Mouse (Mus musculus) cerebellum, adult 2 months (tissue): ENCODE results near the gene Nckap5l. TPM values are rescaled to one million over a fixed set of nuclear protein-coding genes. Genes with fewer than 3 reads are reported as not detected.
"Not testable (repeated sequence)": the region's sequence is repeated elsewhere in the genome, so short reads cannot be mapped to it uniquely, and the experiment has no call there.

ENCODE experiments used
- DNase-seq, 2 experiments: peaks; one replicate each; pipeline ENCODE4 v3.0.0; 2021
- H3K27ac ChIP-seq: fragments of 200-500 bp; 2 replicates; pipeline ENCODE4 v1.5.1; 2012; ENCODE audit warnings: low read length, control low read depth, inconsistent platforms; ENCODE audit not compliant: insufficient read depth
- H3K27me3 ChIP-seq: fragments of 200-500 bp; 2 replicates; pipeline ENCODE4 v1.6.1; 2012; ENCODE audit warnings: inconsistent platforms, mild to moderate bottlenecking, low read length, moderate library complexity; ENCODE audit not compliant: control insufficient read depth, insufficient read depth
- H3K4me1 ChIP-seq: fragments of 200-500 bp; 2 replicates; pipeline ENCODE4 v1.6.1; 2011; ENCODE audit warnings: low read length; ENCODE audit not compliant: control insufficient read depth, insufficient read depth
- H3K4me3 ChIP-seq: fragments of 200-500 bp; replicated peaks from 2 replicates; pipeline ENCODE3; 2011; ENCODE audit warnings: mild to moderate bottlenecking, low read depth, low read length, control low read depth; ENCODE audit not compliant: insufficient read depth
- CTCF ChIP-seq: fragments of 200-500 bp; IDR thresholded peaks from 2 replicates; pipeline ENCODE4 v1.5.1; 2011; ENCODE audit warnings: low read depth, mild to moderate bottlenecking, control low read depth, low read length, moderate library complexity, borderline replicate concordance; ENCODE audit not compliant: insufficient read depth
- POLR2A ChIP-seq: fragments of 200-500 bp; IDR thresholded peaks from 2 replicates; pipeline ENCODE4 v1.6.1; 2011; ENCODE audit warnings: low read length, control low read depth, borderline replicate concordance; ENCODE audit not compliant: insufficient read depth
- WGBS: fragments of 180-500 bp; shearing (Covaris S2); methylation state at CpG from one replicate; pipeline ENCODE4 v1.1.7; 2018; 5-methylcytosine and 5-hydroxymethylcytosine counted together
- polyA plus RNA-seq: library from polyadenylated mRNA; depleted of rRNA; stranded (reverse); fragments of >200 nt; gene quantifications from 2 replicates; pipeline ENCODE4 v1.2.3, GENCODE M21; 2012

Nckap5l gene
- polyA plus RNA-seq, 1 experiment, result 12.3 TPM

GRCm38 (mm10) chr15:99393386-99394252 is 63.9 kb downstream of the Nckap5l start:
- Histone ChIP-seq H3K4me1 (peaks cover 7% of the 10 kb centered on the region), H3K27me3 (no peaks in the 10 kb centered on the region), H3K27ac (peak overlapping the region; percentile 74), H3K4me3 (peak overlapping the region; percentile 91)
- peak in 1 of 2 experiments; percentile 66 for DNase-seq
- no peak for TF ChIP-seq POLR2A
- no peak for TF ChIP-seq CTCF
- 2% methylated on average over 24 of the region's 24 CpGs for WGBS

GRCm38 (mm10) chr15:99392486-99393385 is 64.8 kb downstream of the Nckap5l start, which contains the start of gene Tmbim6:
Gene Tmbim6 (plus strand): TSS chr15:99392882.
- no peaks in the 10 kb centered on the region for H3K27me3 ChIP-seq
- peaks cover 3% of the 10 kb centered on the region for H3K4me1 ChIP-seq
- WGBS, result under 1% methylated on average over 51 of the region's 51 CpGs
- peak within 1 kb of the TSS; percentile 91 for H3K4me3 ChIP-seq
- TF ChIP-seq CTCF (no peak), POLR2A (peak; percentile 86)
- peak within 1 kb of the TSS; percentile 74 for H3K27ac ChIP-seq
- peak; percentile 99 to 100 for DNase-seq

GRCm38 (mm10) chr15:99391975-99392374 is 65.6 kb downstream of the Nckap5l start:
- no peak overlapping the region for H3K4me3 ChIP-seq
- H3K27me3 ChIP-seq, result no peaks in the 10 kb centered on the region
- WGBS, result 60% methylated on average over 6 of the region's 6 CpGs
- TF ChIP-seq POLR2A (no peak), CTCF (no peak)
- peaks cover 3% of the 10 kb centered on the region for H3K4me1 ChIP-seq
- no peak overlapping the region for H3K27ac ChIP-seq
- DNase-seq, result no peak

GRCm38 (mm10) chr15:99390472-99391401 is 66.8 kb downstream of the Nckap5l start:
- peaks cover 3% of the 10 kb centered on the region for H3K4me1 ChIP-seq
- no peak overlapping the region for H3K4me3 ChIP-seq
- H3K27ac ChIP-seq, result no peak overlapping the region
- 79% methylated on average over 7 of the region's 7 CpGs for WGBS
- H3K27me3 ChIP-seq, result no peaks in the 10 kb centered on the region
- TF ChIP-seq CTCF (no peak), POLR2A (no peak)
- DNase-seq, result no peak

- H3K4me3 ChIP-seq, result no peak overlapping the region
Measured at GRCm38 (mm10) chr15:99387976-99388375, 69.6 kb downstream of the Nckap5l start.

GRCm38 (mm10) chr15:99386796-99387195 is 70.8 kb downstream of the Nckap5l start:
- Histone ChIP-seq H3K27me3 (no peaks in the 10 kb centered on the region), H3K4me1 (no peaks in the 10 kb centered on the region), H3K27ac (no peak overlapping the region), H3K4me3 (no peak overlapping the region)
- 86% methylated on average over 3 of the region's 3 CpGs for WGBS
- TF ChIP-seq CTCF (no peak), POLR2A (no peak)
- DNase-seq, result no peak

More at GRCm38 (mm10) chr15:99387976-99388375, 69.6 kb downstream of the Nckap5l start:
- no peak for DNase-seq
- WGBS, result 13% methylated on average over 4 of the region's 4 CpGs
- Histone ChIP-seq H3K4me1 (no peaks in the 10 kb centered on the region), H3K27me3 (no peaks in the 10 kb centered on the region), H3K27ac (no peak overlapping the region)
- TF ChIP-seq POLR2A, result no peak
- no peak for TF ChIP-seq CTCF

GRCm38 (mm10) chr15:99386110-99386509 is 71.4 kb downstream of the Nckap5l start:
- not testable (repeated sequence) for H3K27ac ChIP-seq, H3K4me3 ChIP-seq, H3K4me1 ChIP-seq, H3K27me3 ChIP-seq, DNase-seq
- whole genome bisulfite sequencing, result 90% methylated on average over 3 of the region's 3 CpGs

GRCm38 (mm10) chr15:99384071-99384470 is 73.5 kb downstream of the Nckap5l start:
- Histone ChIP-seq H3K4me1 (no peaks in the 10 kb centered on the region), H3K4me3 (no peak overlapping the region), H3K27me3 (no peaks in the 10 kb centered on the region), H3K27ac (no peak overlapping the region)
- 82% methylated on average over 6 of the region's 6 CpGs for WGBS
- no peak for TF ChIP-seq POLR2A
- no peak for TF ChIP-seq CTCF
- no peak for DNase-seq
